Mouse (Mus musculus) A20 (cell line): Measurements from ENCODE around the gene Adora3.

Experiments used
- DNase-seq: peaks from one replicate; pipeline ENCODE4 v3.0.0-alpha.2; 2011; ENCODE audit warnings: low read depth, low spot score

Gene Adora3

GRCm38 (mm10) chr3:105931095-105931494, 60.4 kb downstream of the Adora3 start:
- no peak for DNase-seq

- no peak for DNase-seq
Observed at GRCm38 (mm10) chr3:105932240-105933071, 61.8 kb downstream of the Adora3 start, which contains the start of gene I830077J02Rik. Gene I830077J02Rik, minus strand, starts transcription at chr3:105932664.

GRCm38 (mm10) chr3:105933926-105934325, 63.3 kb downstream of the Adora3 start:
- no peak for DNase-seq

GRCm38 (mm10) chr3:105935033-105935432, 64.4 kb downstream of the Adora3 start:
- no peak for DNase-seq

- no peak for DNase-seq
Observed at GRCm38 (mm10) chr3:105936111-105936510, 65.5 kb downstream of the Adora3 start.

- DNase-seq = no peak
Observed at GRCm38 (mm10) chr3:105951348-105951747, 80.7 kb downstream of the Adora3 start.

- DNase-seq = no peak
Observed at GRCm38 (mm10) chr3:105957235-105957634, 86.6 kb downstream of the Adora3 start.

- no peak for DNase-seq
Observed at GRCm38 (mm10) chr3:105958204-105958603, 87.5 kb downstream of the Adora3 start.
